Mouse (Mus musculus): ENCODE data around the gene Astn2.

The Astn2 gene

GRCm38 (mm10) chr4:65959188-65959759 lies 445.1 kb downstream of the Astn2 start:
- no peak for DNase-seq

- no peak for DNase-seq
These were observed 445.8 kb downstream of the Astn2 start for GRCm38 (mm10) chr4:65958369-65959187.

GRCm38 (mm10) chr4:65951918-65952317 lies 452.5 kb downstream of the Astn2 start:
- DNase-seq: no peak

- DNase-seq: no peak
These were observed 457.2 kb downstream of the Astn2 start for GRCm38 (mm10) chr4:65947141-65947649.

GRCm38 (mm10) chr4:65946021-65946420 lies 458.4 kb downstream of the Astn2 start:
- no peak for DNase-seq

- no peak for DNase-seq
These were observed 473.5 kb downstream of the Astn2 start for GRCm38 (mm10) chr4:65930901-65931300.

- DNase-seq: no peak
These were observed 484.1 kb downstream of the Astn2 start for GRCm38 (mm10) chr4:65920294-65920693.

GRCm38 (mm10) chr4:65916027-65917008 lies 488.1 kb downstream of the Astn2 start:
- DNase-seq: peak; percentile 18 to 30

GRCm38 (mm10) chr4:65912247-65912942 lies 492.0 kb downstream of the Astn2 start:
- no peak for DNase-seq

- peak; percentile 74 to 83 for DNase-seq
These were observed 496.8 kb downstream of the Astn2 start for GRCm38 (mm10) chr4:65907660-65908059.

- DNase-seq: no peak
These were observed 499.4 kb downstream of the Astn2 start for GRCm38 (mm10) chr4:65904963-65905362.

- no peak for DNase-seq
These were observed 508.1 kb downstream of the Astn2 start for GRCm38 (mm10) chr4:65896092-65897027.

GRCm38 (mm10) chr4:65888332-65888993 lies 515.9 kb downstream of the Astn2 start:
- peak; percentile 37 to 52 for DNase-seq

GRCm38 (mm10) chr4:65886862-65887261 lies 517.5 kb downstream of the Astn2 start:
- DNase-seq: no peak

- DNase-seq: no peak
These were observed 518.5 kb downstream of the Astn2 start for GRCm38 (mm10) chr4:65885921-65886320.

GRCm38 (mm10) chr4:65874236-65874781 lies 530.1 kb downstream of the Astn2 start:
- DNase-seq: no peak

GRCm38 (mm10) chr4:65864551-65864950 lies 539.9 kb downstream of the Astn2 start:
- no peak for DNase-seq

GRCm38 (mm10) chr4:65843191-65843590 lies 561.2 kb downstream of the Astn2 start:
- no peak for DNase-seq

- peak in 1 of 2 experiments; percentile 20 for DNase-seq
These were observed 564.8 kb downstream of the Astn2 start for GRCm38 (mm10) chr4:65839550-65840000.

GRCm38 (mm10) chr4:65838781-65839180 lies 565.6 kb downstream of the Astn2 start:
- no peak for DNase-seq

All from cerebellum, postnatal 14 days (tissue).